Mouse (Mus musculus): ENCODE results near the gene Bhlhe23.

Bhlhe23 gene

DNA sequence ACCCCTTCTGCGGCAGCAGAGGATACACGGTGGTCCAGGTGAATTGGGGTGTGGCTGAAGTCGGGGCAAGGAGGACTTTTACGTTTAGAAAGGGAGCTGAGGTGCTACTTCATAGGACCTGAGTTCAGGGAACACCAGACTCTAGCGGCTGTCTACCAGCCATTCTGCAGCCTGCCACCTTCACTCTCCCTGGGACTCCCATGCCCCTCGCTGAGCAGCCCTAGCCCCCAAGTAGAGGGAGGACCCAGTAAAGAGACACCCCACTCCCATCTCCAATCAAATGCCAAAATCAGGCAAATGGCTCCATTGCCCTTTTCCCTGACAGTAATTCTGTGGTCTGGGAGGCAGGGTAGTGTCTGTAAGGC is 51.3 kb downstream of the Bhlhe23 start:
- DNase-seq (ENCODE audit: low spot score) = no peak

DNA sequence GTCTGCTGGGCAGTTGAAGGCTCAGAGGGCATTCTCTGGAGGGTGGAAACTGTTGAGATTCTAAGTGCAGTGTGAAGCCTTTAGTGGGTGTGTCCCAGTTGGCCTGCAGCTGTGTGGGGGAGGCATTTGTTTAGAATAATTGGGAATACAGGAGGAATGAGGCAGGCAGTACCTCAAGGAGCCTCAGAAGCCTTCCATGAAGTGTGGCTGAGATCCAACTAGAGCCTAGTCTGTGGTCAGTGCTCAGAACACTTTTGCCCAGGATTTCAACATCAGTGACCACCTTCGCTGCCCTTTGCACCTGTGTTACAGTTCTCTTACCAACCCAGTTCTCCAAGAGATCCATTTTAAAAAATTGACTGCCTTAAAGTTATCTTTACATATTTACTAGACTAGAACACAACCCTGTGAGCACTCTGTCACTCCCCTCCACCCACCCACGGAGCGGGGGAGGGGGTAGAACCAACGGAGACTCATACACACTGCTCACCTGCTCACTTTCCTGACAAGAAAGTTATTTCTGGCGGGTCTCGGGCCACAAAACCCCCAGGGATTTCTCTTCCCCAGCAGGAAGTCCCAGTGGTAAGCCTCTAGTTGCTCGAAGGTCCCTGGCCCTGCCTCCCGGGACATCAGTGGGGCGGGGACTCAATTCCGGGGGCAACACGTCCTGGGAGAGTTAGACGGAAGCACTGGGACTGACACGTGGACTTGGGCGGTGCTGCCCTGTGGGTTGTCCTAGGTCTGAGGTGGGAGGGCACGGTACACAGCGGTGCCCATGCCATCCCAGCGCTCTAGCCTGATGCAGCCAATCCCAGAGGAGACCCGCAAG is 51.9 kb downstream of the Bhlhe23 start, which contains the start of gene Slc17a9:
Slc17a9 (plus strand) TSS at position 679 of the 829 bp plus-strand sequence.
- no peak for DNase-seq (ENCODE audit: low spot score)
